Mouse (Mus musculus): ENCODE measurements around the gene Snrk. TPM values are rescaled to one million over a fixed set of nuclear protein-coding genes. Genes with fewer than 3 reads are reported as not detected.

The Snrk gene
- polyA plus RNA-seq, 1 experiment from 2014 or later = 57.5 TPM

DNA sequence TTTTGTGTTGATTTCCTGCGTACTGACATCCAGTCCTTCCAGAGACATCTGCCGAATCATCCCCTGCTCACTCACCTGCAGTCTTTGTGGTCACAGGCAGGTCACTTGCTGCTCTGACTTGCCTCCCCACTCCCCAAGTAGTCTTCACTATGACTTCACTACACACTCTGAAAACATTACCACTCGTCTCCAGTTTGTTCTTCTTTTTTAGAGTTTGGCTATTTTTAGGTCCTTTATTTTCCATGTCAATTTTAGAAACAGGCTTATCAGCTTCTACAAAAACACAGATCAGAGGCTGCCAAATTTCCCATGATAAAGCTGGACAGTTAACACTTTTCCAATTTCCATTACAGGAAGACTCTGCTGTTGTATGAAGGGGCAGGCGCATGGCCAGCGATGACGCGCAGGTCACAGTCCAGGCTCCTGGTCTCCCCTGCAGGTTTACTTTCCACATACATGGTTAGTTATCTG is 70.4 kb downstream of the Snrk start:
- Histone ChIP-seq H3K36me3 (ENCODE audit: control insufficient read depth, insufficient read depth, low read length) (no peaks in the 10 kb centered on the region), H3K27me3 (ENCODE audit: control insufficient read depth, insufficient read depth, low read length) (no peaks in the 10 kb centered on the region), H3K4me1 (ENCODE audit: control insufficient read depth, insufficient read depth, low read length) (no peaks in the 10 kb centered on the region), H3K4me2 (ENCODE audit: low read length) (no peak overlapping the region), H3K27ac (replicated peaks; ENCODE audit: low read depth, low read length) (no peak overlapping the region), H3K9me3 (ENCODE audit: control insufficient read depth, low read length) (no peaks in the 10 kb centered on the region), H3K4me3 (replicated peaks; ENCODE audit: low read depth, low read length) (no peak overlapping the region), H3K9ac (replicated peaks; ENCODE audit: low read length) (no peak overlapping the region)
- 92% methylated on average over 7 of the region's 7 CpGs for WGBS
- DNase-seq (no peak), ATAC-seq (ENCODE audit: low FRiP score, low TSS enrichment) (no peak)

DNA sequence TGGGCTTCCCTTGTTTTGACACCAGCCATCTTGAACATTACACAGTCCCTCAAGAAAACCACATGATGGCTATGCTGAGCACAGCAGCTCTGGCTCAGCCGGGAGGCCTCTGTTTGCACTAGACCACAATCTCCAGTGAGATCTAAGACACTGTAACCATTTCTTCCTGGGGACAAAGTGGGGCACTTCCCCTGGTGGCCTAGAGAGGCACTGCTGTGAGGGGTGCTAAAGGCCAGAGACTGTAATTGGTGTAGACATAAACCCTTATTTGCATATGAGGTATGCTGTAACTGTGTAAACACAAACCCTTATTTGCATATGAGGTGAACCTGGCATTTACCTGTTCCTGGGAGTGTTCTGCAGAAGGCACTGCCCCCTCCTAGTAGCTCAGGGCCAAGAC is 71.7 kb downstream of the Snrk start:
- no peak for DNase-seq
- no peak for ATAC-seq (ENCODE audit: low FRiP score, low TSS enrichment)

DNA sequence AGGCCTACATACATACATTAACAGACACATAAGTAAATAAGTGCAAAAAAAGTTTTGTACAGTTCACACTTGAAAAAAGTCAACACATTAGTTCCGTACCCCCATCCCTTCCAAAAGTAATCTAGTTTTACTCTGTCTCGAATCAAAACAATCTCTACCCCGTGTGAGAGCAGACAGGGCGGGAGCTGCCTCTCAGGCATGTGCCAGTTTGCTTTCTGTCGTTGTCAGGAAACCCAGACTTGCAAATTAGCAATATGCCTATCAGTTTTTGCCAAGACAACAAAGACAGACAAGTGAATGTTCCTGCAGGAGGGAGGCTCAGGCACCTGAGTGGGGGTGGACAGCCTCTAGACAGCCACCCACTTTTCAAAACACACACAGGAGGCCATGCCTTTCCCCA is 76.3 kb downstream of the Snrk start:
- no peak overlapping the region for H3K27ac ChIP-seq (replicated peaks; ENCODE audit: low read depth, low read length)
- no peaks in the 10 kb centered on the region for H3K27me3 ChIP-seq (ENCODE audit: control insufficient read depth, insufficient read depth, low read length)
- no peak for DNase-seq
- WGBS = 75% methylated on average over 5 of the region's 5 CpGs
- no peak overlapping the region for H3K4me2 ChIP-seq (ENCODE audit: low read length)
- H3K9ac ChIP-seq (replicated peaks; ENCODE audit: low read length) = no peak overlapping the region
- H3K4me1 ChIP-seq (ENCODE audit: control insufficient read depth, insufficient read depth, low read length) = no peaks in the 10 kb centered on the region
- H3K9me3 ChIP-seq (ENCODE audit: control insufficient read depth, low read length) = no peaks in the 10 kb centered on the region
- peaks cover 3% of the 10 kb centered on the region; the same call in 1 of the 2 replicates for H3K36me3 ChIP-seq (ENCODE audit: control insufficient read depth, insufficient read depth, low read length)
- H3K4me3 ChIP-seq (replicated peaks; ENCODE audit: low read depth, low read length) = no peak overlapping the region
- ATAC-seq (ENCODE audit: low FRiP score, low TSS enrichment) = no peak

More for the DNA sequence above, 71.7 kb downstream of the Snrk start:
- no peak overlapping the region for H3K9ac ChIP-seq (replicated peaks; ENCODE audit: low read length)
- no peak overlapping the region for H3K4me2 ChIP-seq (ENCODE audit: low read length)
- H3K9me3 ChIP-seq (ENCODE audit: control insufficient read depth, low read length) = no peaks in the 10 kb centered on the region
- H3K27me3 ChIP-seq (ENCODE audit: control insufficient read depth, insufficient read depth, low read length) = no peaks in the 10 kb centered on the region
- H3K27ac ChIP-seq (replicated peaks; ENCODE audit: low read depth, low read length) = no peak overlapping the region
- H3K36me3 ChIP-seq (ENCODE audit: control insufficient read depth, insufficient read depth, low read length) = no peaks in the 10 kb centered on the region
- H3K4me1 ChIP-seq (ENCODE audit: control insufficient read depth, insufficient read depth, low read length) = no peaks in the 10 kb centered on the region
- no peak overlapping the region for H3K4me3 ChIP-seq (replicated peaks; ENCODE audit: low read depth, low read length)
- WGBS = 75% methylated on average over 1 of the region's 1 CpGs

DNA sequence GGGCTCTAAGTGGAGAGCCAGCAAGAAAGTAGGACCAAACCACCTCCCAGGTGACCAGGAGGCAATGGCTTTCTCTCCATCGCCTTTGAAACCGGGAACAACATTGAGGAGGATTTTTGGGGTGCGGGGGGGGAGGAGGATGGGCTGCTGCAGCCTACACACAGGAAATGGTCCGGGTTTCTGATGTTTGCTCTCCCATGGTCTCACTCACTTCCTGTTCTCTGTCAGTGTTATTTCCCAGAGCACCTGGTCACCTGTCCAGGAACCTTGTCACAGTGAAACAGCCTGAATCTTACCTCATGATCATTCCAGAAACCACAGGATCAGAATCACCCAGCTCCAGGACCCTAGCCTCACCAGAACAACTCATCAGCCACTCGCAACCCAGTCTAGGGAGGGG is 76.8 kb downstream of the Snrk start:
- no peaks in the 10 kb centered on the region for H3K9me3 ChIP-seq (ENCODE audit: control insufficient read depth, low read length)
- no peak overlapping the region for H3K27ac ChIP-seq (replicated peaks; ENCODE audit: low read depth, low read length)
- no peak for ATAC-seq (ENCODE audit: low FRiP score, low TSS enrichment)
- no peak overlapping the region for H3K4me3 ChIP-seq (replicated peaks; ENCODE audit: low read depth, low read length)
- H3K27me3 ChIP-seq (ENCODE audit: control insufficient read depth, insufficient read depth, low read length) = no peaks in the 10 kb centered on the region
- DNase-seq = no peak
- no peak overlapping the region for H3K9ac ChIP-seq (replicated peaks; ENCODE audit: low read length)
- WGBS = 91% methylated on average over 5 of the region's 5 CpGs
- H3K36me3 ChIP-seq (ENCODE audit: control insufficient read depth, insufficient read depth, low read length) = peaks cover 3% of the 10 kb centered on the region; the same call in 1 of the 2 replicates
- no peaks in the 10 kb centered on the region for H3K4me1 ChIP-seq (ENCODE audit: control insufficient read depth, insufficient read depth, low read length)
- H3K4me2 ChIP-seq (ENCODE audit: low read length) = no peak overlapping the region

DNA sequence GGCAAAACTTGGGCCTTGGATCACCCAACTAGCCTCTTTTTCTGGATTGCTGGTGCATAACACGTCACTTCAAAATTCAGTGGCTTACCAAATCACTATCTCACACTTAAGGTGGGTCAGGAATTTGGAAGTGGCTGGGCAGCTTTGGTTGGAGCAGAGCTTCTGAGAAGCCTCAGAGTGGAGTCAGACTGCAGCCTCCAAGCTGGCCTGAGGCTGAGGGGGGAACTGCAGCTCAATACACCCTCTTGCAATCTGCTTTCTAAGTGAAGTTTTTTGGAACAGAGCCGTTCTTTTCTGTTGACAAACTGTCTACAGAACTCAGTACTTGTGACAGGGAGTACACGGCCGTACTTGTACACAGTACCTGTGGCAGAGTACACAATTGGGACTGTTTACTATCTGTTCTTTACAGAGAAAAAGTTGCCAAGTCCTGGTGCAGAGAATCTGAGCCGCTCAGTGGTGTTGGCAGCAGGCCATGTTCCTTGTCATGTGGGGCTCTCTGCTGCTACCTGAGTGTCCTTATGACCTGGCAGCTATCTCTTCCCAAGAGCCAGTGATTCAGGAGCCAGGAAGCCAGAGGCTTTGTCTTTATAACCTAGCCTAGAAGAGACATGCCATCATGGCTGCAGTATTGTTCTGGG is 78.1 kb downstream of the Snrk start:
- WGBS = 88% methylated on average over 5 of the region's 5 CpGs

DNA sequence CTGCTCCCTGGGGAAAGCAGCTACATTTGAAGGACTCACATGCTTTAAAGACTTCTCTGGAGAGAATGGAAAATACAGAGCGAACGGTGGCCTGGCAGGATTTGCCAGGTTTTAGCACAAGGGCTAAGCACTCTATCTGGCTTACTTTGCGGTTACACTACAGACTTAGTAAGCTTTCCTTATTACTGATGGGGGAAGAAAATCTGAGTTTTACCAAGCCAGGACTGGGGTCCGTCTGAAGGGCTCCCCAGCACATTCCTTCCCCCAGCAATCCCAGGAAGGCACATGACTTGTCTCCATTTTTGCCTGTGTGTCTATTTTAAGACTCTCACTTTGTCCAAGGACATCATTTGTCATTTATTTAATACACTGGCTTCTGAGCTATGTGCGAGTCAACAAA is 80.0 kb downstream of the Snrk start:
- Histone ChIP-seq H3K4me2 (ENCODE audit: low read length) (no peak overlapping the region), H3K9me3 (ENCODE audit: control insufficient read depth, low read length) (no peaks in the 10 kb centered on the region), H3K4me1 (ENCODE audit: control insufficient read depth, insufficient read depth, low read length) (no peaks in the 10 kb centered on the region), H3K27ac (replicated peaks; ENCODE audit: low read depth, low read length) (no peak overlapping the region), H3K4me3 (replicated peaks; ENCODE audit: low read depth, low read length) (no peak overlapping the region), H3K27me3 (ENCODE audit: control insufficient read depth, insufficient read depth, low read length) (no peaks in the 10 kb centered on the region), H3K36me3 (ENCODE audit: control insufficient read depth, insufficient read depth, low read length) (peaks cover 3% of the 10 kb centered on the region; the same call in 1 of the 2 replicates), H3K9ac (replicated peaks; ENCODE audit: low read length) (no peak overlapping the region)
- DNase-seq (no peak), ATAC-seq (ENCODE audit: low FRiP score, low TSS enrichment) (no peak)
- WGBS = 82% methylated on average over 5 of the region's 5 CpGs

More for the DNA sequence above, 78.1 kb downstream of the Snrk start:
- peaks cover 3% of the 10 kb centered on the region; the same call in 1 of the 2 replicates for H3K36me3 ChIP-seq (ENCODE audit: control insufficient read depth, insufficient read depth, low read length)
- H3K4me2 ChIP-seq (ENCODE audit: low read length) = no peak overlapping the region
- no peak overlapping the region for H3K4me3 ChIP-seq (replicated peaks; ENCODE audit: low read depth, low read length)
- DNase-seq (no peak), ATAC-seq (ENCODE audit: low FRiP score, low TSS enrichment) (no peak)
- H3K9ac ChIP-seq (replicated peaks; ENCODE audit: low read length) = no peak overlapping the region
- H3K27ac ChIP-seq (replicated peaks; ENCODE audit: low read depth, low read length) = no peak overlapping the region
- no peaks in the 10 kb centered on the region for H3K9me3 ChIP-seq (ENCODE audit: control insufficient read depth, low read length)
- no peaks in the 10 kb centered on the region for H3K27me3 ChIP-seq (ENCODE audit: control insufficient read depth, insufficient read depth, low read length)
- H3K4me1 ChIP-seq (ENCODE audit: control insufficient read depth, insufficient read depth, low read length) = no peaks in the 10 kb centered on the region

DNA sequence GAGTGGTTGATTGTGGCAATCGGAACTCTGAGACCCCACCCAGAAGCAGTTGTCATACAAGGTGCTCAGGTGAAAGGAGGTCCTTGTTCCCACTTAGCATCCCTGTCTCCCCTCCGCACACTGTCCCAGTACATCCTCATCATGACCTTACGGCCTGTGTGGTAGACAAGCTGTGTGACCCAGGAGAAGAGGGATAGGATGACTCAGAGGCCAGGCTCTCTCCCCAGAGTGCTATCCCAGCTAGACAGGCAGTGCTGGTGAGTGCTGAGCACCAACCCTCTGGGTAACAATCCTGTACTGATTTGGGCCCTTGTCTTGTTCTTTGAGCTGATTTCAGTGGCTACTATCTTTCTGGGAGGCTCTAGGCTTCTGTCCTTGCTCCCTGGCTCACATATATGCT is 81.6 kb downstream of the Snrk start:
- 83% methylated on average over 3 of the region's 3 CpGs for WGBS
- Histone ChIP-seq H3K27ac (replicated peaks; ENCODE audit: low read depth, low read length) (no peak overlapping the region), H3K36me3 (ENCODE audit: control insufficient read depth, insufficient read depth, low read length) (peaks cover 3% of the 10 kb centered on the region; the same call in 1 of the 2 replicates), H3K9ac (replicated peaks; ENCODE audit: low read length) (no peak overlapping the region), H3K27me3 (ENCODE audit: control insufficient read depth, insufficient read depth, low read length) (no peaks in the 10 kb centered on the region), H3K4me2 (ENCODE audit: low read length) (no peak overlapping the region), H3K4me3 (replicated peaks; ENCODE audit: low read depth, low read length) (no peak overlapping the region), H3K9me3 (ENCODE audit: control insufficient read depth, low read length) (no peaks in the 10 kb centered on the region), H3K4me1 (ENCODE audit: control insufficient read depth, insufficient read depth, low read length) (no peaks in the 10 kb centered on the region)
- ATAC-seq (ENCODE audit: low FRiP score, low TSS enrichment) (no peak), DNase-seq (no peak)

DNA sequence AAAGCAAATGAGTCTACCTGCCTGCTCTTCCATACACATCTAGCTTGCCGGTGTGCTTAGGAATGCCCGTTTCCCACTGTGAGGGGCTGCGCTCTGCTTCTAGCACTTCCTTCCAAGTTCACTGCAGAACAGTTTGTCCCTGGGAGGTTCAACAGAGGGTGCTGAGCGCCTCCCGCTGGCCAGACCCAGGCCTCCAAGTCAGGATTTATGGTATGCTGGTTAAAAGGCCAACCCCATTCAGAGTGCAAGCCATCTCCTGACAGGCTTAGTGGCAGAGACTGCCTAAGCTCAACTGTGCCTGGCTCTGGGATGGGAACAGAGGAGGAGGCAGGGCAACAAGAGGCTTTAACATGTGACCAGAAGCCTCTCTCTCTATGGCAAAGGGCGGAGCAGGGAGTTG is 82.2 kb downstream of the Snrk start:
- no peak overlapping the region for H3K4me2 ChIP-seq (ENCODE audit: low read length)
- H3K4me1 ChIP-seq (ENCODE audit: control insufficient read depth, insufficient read depth, low read length) = no peaks in the 10 kb centered on the region
- DNase-seq (no peak), ATAC-seq (ENCODE audit: low FRiP score, low TSS enrichment) (no peak)
- WGBS = 38% methylated on average over 6 of the region's 6 CpGs
- H3K36me3 ChIP-seq (ENCODE audit: control insufficient read depth, insufficient read depth, low read length) = peaks cover 3% of the 10 kb centered on the region; the same call in 1 of the 2 replicates
- H3K27ac ChIP-seq (replicated peaks; ENCODE audit: low read depth, low read length) = no peak overlapping the region
- no peaks in the 10 kb centered on the region for H3K9me3 ChIP-seq (ENCODE audit: control insufficient read depth, low read length)
- no peak overlapping the region for H3K9ac ChIP-seq (replicated peaks; ENCODE audit: low read length)
- no peak overlapping the region for H3K4me3 ChIP-seq (replicated peaks; ENCODE audit: low read depth, low read length)
- H3K27me3 ChIP-seq (ENCODE audit: control insufficient read depth, insufficient read depth, low read length) = no peaks in the 10 kb centered on the region

DNA sequence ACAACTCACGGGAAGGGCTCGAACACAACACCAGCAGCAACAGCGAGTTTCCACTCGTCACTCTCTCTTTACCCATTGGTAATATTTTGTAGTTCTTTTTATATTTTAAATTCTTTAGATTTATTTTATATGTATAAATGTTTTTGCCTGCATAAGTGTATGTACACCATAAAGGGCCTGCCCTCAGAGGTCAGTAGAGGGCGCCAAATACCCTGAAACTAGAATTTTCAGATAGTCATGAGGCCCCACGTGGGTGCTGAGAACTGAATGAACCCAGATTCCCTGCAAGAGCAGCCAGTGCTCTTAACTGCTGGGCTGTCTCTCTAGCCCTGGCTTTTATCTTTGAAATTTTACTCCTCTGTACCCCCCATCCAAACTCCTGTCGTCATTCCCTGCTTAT is 87.4 kb downstream of the Snrk start:
- DNase-seq (peak; percentile 20), ATAC-seq (ENCODE audit: low FRiP score, low TSS enrichment) (no peak)
- Histone ChIP-seq H3K27me3 (ENCODE audit: control insufficient read depth, insufficient read depth, low read length) (no peaks in the 10 kb centered on the region), H3K4me2 (ENCODE audit: low read length) (no peak overlapping the region), H3K9me3 (ENCODE audit: control insufficient read depth, low read length) (no peaks in the 10 kb centered on the region), H3K27ac (replicated peaks; ENCODE audit: low read depth, low read length) (no peak overlapping the region), H3K36me3 (ENCODE audit: control insufficient read depth, insufficient read depth, low read length) (no peaks in the 10 kb centered on the region), H3K9ac (replicated peaks; ENCODE audit: low read length) (no peak overlapping the region), H3K4me3 (replicated peaks; ENCODE audit: low read depth, low read length) (no peak overlapping the region), H3K4me1 (ENCODE audit: control insufficient read depth, insufficient read depth, low read length) (no peaks in the 10 kb centered on the region)
- 72% methylated on average over 7 of the region's 7 CpGs for WGBS

All from midbrain, embryonic 14.5 days (tissue).